Mouse (Mus musculus): ENCODE results near the gene R3hdm2.

- no peak for TF ChIP-seq CTCF (IDR thresholded peaks at IDR 0.05; ENCODE audit: borderline replicate concordance, control insufficient read depth, extremely low read depth, insufficient read depth, low read length, poor library complexity)
- no peak for TF ChIP-seq POLR2A (IDR thresholded peaks at IDR 0.05; ENCODE audit: control insufficient read depth, extremely low read depth, insufficient read depth, low read length, poor library complexity)
These were observed 108.7 kb downstream of the R3hdm2 start for GRCm38 (mm10) chr10:127488856-127489255.

Data from thymus, adult 2 months (tissue).